Mouse (Mus musculus) cerebellum, postnatal 4 days (tissue): ENCODE results near the gene Slc39a11.
A peak's percentile ranks its signal among the peaks of the same experiment; 100 is the strongest.

Experiments
- DNase-seq, 2 experiments: peaks; one replicate each; pipeline ENCODE4 v3.0.0; 2022; ENCODE audit warnings: low spot score in 2 of 2, mixed read lengths in 1 of 2

The Slc39a11 gene

DNA sequence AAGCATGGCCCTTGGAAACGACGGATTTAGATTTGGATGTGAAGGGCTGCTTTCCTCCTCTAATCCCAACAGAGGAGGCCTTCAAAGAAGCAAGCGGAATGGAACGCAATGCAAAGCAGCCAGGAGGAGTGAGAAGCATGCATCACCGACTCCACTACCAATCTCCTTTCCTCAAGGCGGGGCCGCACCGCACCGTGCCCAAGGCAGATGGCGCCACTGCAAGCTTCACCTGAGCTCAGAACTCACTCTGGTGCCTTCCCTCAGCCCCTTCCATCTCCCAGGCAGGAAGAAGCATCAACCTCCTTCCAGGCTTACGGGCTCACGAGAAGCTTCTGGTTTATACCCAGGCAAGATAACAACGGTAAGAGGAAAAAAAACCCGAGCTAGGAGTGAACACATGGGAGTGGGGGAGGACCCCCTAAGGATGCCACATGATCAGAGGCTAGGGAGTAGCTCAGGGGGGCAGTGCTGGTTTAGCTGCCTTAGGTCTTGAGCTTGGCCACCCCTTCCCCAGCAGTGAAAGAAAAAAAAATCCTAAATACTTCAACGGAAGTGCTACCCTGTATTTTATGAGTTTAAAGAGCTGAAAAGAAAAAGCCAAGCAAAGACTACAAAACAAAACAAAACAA is 191.2 kb downstream of the Slc39a11 start:
- DNase-seq, result no peak

DNA sequence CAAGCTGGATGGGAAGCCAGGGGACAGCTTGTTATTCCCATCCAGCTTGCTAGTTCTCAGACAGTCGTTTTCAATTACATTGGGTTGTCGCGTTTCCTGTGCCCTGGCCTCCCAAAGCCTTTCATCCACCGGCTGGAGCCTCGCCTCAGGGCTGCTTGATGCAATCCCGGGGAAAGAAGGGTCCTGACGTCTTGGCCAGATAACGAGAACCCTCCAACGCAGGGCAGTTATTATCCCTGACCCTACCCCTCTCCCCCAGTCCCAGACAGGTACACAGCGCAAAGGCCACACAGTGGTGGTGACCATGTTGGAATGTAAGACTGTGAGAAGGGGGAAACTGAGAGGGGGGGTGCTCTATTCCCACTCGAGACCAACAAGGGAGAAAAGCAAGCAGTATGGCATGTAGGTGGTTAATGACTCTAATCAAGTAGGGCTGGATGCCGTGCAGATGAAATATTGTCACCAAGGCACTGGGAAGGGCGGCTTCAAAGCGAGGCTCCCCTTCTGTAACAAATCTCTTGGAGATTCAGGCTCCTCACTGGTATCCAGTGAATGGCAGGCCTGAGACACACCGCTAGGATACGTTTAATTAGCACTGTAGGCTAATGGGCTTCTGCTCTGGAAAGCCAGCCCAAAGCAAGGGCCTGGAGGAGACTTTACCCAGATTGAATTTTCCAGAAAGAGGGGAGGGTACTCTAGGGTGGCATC is 196.9 kb downstream of the Slc39a11 start:
- peak in 1 of 2 experiments; percentile 40 for DNase-seq

DNA sequence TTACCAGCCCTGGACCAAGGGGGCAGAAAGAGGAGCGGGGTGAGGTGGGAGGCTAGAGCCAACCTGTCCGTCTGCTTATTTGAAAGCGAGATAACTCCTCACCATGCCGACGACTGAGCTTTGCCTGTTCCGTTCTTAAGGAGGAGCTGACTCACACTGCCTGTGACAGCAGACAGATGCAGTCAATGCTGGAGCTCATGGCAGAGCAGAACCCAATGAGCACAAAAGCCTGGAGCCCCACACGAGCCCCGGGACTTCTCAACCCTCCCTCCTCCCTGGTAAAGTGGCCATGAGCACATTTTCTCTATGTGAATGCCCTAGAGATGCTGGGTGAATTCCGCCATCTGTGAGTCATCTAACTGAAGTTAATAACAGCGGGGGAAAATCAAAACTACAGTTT is 198.6 kb downstream of the Slc39a11 start:
- DNase-seq, result no peak

DNA sequence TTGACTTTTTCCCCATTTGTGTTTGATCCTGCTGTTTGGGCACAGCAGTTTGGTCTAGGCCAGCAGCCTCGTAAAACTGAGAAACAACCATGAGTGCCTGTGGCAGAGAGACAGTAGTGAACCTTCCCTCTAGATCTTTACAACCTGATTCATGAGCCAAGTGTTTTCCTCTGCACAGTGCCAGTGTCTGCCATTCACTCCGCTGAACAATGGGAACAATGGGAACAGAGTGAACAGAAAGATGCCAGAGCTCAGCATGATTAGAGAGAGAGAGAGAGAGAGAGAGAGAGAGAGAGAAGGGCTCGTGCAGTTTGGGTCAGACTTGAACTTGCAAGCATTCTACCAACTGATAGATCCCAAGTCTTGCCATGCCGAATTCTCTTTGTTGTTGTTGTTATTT is 199.2 kb downstream of the Slc39a11 start:
- no peak for DNase-seq

DNA sequence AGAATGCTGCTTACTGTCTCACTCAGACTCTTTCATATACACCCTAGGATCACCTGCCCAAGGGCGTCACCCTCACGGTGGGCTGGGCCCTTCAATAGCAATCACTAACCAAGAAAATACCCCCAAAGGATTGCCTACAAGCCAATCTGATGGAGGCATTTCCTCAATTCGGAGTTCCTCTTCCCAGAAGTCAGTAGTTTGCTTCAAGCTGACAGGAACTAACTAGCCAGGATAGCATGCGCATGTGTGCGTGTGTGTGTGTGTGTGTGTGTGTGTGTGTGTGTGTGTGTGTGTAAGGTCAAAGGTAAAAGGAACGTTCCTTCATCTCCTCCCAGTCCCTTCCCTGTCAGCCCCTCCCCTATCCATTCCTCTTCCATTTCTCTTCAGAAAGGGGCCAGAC is 199.9 kb downstream of the Slc39a11 start:
- no peak for DNase-seq

DNA sequence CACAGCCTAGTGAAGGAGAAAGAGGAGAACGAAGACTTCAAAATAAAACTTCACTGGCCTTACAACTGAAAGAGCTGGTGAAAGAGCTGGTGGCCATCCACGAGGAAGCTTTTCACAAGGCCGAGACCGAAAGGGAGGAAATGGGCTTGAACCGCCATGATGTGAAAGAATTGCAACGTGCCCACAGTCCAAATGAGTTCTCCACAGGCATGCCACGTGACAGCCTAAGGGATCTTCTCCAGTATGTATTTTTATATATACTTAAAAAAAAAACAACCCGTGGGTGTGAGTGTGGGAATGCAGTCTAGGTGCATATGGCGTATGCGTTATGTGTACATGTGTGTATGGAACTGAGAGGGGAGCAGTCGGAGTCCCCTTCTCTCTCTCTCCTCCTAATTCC is 207.8 kb downstream of the Slc39a11 start:
- no peak for DNase-seq

DNA sequence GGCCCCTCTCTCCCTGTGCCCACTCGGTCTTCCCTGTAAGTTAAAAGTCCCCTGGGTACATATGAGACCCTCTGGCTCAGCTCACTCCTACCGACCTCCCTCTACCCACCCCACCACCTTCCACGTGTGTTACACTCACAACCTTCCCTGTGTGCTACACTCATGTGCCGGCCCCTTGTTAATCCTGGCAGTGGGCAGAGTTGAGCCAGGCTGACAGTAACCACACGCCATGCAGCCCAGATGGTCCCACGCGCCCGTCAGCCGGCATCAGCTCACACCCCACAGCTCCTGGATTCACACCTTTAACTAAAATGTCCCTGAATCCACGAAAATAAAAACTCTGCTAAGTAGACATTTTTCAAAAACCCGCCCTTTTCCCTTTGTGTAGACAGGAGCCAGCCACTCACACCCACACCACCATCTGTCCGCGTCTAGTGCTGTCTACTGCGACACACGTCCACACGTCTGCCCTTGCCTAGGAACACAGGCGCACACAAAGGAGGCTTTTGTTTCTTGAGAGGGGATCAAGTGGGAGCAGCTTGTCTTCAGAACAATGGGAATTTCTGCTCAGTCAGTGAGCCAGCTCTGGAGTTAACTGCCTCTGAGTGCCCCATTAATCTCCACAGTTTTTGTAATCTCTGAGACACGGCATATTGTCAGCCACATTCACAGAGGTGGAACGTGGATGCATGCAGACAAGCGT is 210.4 kb downstream of the Slc39a11 start:
- DNase-seq, result peak in 1 of 2 experiments; percentile 37

DNA sequence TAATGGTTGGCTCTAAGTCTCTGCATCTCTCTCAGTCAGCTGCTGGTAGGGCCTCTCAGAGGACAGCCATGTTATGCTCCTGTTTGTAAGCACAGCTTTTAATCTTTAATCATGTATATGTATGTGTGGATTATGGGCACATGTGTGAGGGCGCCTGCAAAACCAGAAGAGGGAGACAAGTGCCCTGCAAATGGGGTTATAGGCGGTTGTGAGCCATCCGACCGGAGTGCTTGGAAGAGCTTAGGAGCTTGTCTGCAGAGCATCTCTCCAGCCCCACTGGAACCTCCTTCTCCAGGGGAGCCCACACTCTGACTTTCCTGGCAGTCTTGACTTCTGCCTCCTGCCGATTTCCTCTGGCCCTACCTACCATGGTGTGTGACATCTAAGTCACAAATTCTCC is 211.0 kb downstream of the Slc39a11 start:
- no peak for DNase-seq

DNA sequence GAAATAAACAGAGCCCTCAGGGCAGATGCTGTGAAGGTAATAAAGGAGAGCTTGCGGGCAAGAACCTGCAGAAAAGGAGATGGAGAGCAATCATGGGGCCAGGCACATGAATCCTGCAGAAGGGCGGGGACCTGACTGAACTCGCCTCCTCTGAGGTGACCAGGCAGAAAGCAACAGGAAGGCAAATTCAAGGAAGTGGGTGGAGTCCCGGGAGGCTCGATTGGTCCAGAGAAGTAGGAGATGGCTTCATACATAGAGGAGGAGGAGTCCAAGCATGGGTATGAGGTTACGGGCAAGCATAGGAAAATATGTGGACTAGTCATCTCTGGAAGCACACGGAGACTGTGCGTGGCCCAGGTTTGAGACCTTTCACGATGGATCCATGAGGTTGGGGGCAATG is 212.5 kb downstream of the Slc39a11 start:
- DNase-seq, result no peak

DNA sequence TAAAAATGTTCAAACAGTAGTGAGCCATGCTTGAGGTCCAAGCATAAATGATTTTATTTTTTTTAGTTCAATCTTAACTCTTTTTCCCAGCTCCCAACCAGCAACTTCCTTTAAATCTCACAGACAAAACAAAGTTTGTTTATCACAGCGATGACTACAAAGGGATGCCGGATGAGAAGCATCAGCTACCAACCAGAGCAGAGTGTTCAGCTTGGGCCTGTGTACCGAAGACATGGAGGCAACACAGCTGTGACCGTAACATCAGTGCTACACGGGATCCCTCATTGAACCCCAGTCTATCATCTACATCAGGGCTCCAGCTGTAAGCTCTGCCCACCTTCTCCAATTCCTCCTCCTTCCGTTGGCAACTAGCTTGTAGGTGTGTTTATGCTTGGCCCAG is 213.6 kb downstream of the Slc39a11 start:
- DNase-seq, result no peak

DNA sequence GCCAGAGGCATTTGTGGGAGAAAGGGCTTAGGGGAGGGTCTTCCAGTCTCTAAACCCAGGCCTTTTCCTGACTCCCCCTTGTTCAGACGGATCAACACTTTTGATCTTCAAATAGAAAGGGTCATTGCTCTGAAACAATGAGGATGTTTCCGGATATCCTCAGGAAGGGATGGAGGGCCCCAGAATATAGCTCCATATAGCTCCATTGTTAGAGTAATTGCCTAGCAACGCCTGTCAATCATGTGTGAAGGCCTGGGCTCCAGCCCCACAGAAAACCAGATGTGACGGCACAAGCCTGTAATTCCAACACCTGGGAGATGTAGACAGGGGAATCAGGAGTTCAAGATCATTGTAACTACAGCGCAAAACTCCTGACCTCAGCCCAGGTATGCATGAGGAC is 214.2 kb downstream of the Slc39a11 start:
- no peak for DNase-seq

DNA sequence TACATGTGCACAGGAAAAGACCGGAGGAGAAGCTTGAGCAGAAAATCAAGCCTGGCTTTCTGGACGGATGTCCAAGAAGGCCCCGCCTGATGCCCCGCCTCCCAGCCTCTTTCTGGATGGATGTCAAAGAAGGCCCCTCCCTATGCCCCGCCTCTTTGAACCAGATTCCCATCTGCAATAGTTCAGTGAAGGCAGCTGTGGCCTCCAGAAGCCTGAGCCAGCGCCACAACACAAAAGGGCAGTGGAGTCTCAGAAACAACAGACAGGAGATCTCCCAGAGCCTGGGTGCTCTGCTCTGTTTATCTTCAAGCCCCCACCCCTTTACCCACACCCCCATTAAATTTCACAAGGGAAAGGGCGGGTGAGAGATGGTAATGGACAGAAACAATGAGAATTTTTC is 218.7 kb downstream of the Slc39a11 start:
- no peak for DNase-seq

DNA sequence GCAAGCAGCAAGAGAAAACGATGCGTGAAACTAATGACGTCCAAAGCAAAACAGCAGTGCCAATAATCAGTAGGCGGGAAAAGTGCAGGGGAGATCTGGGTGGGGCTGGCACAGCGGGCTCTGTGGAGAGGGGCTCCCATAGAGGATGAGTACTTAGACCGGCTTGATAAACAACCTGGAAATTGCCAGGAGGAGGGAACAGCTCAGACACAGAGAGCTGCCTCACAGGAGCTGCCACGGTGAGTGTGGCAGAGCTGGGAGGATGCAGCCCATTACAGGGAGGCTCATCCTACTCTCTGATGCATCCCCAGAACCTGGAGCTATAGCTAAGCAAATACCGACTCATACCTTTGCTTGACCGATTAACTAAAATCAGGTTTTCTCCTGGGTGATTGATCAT is 224.0 kb downstream of the Slc39a11 start:
- no peak for DNase-seq

DNA sequence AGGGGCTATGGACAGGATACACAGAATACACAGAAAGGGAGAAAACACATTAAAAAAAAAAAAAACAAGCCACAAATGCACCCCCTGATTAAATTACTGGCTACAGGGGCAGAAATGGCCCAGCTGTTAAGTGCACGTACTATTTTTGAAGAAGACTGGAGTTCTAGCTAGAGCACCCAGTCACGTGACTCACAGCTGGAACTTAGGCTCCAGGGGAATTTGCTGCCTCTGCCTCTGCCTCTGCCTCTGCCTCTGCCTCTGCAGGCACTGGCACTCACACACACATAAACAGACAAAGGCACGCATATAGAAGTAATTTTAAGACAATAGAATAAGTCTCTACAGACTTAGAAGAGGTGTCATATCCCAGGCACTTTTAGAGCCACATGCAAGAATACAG is 224.4 kb downstream of the Slc39a11 start:
- DNase-seq, result no peak

DNA sequence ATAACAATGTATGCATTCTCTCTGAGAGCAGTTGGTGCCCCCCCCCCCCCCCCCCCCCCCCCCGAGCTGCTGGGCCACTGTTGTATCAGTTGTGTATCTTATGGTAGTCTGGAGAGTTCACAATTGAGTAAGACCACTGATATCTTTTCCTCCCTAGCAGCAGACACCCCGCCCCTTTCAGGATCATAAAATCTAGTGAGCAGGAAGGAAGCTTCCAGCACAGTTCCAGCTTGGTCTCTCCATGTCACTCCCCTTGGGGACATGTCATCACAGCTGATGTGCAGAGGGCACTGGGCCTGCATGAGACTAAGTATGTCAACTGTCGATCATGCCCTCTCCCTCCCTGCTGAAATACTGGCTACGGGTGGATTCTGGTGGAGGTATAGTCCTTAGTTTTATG is 225.1 kb downstream of the Slc39a11 start:
- no peak for DNase-seq

DNA sequence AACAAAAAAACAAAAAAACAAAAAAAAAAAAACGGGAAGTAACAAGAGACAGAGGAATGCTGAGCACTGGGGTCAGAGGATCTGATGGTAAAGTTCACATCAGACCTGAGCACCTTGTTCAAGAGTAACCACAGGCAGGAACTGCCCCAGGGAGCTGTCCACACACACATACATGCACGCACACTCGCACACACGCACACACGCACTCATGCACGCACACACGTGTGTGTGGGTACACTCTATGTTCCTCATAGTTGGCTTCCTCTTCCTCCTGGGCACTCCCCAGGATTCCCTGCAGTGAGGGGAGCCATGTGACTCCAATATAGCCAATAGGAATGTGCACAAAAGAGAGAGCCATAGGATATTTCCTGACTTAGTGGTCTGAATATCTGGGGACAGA is 227.3 kb downstream of the Slc39a11 start:
- no peak for DNase-seq

DNA sequence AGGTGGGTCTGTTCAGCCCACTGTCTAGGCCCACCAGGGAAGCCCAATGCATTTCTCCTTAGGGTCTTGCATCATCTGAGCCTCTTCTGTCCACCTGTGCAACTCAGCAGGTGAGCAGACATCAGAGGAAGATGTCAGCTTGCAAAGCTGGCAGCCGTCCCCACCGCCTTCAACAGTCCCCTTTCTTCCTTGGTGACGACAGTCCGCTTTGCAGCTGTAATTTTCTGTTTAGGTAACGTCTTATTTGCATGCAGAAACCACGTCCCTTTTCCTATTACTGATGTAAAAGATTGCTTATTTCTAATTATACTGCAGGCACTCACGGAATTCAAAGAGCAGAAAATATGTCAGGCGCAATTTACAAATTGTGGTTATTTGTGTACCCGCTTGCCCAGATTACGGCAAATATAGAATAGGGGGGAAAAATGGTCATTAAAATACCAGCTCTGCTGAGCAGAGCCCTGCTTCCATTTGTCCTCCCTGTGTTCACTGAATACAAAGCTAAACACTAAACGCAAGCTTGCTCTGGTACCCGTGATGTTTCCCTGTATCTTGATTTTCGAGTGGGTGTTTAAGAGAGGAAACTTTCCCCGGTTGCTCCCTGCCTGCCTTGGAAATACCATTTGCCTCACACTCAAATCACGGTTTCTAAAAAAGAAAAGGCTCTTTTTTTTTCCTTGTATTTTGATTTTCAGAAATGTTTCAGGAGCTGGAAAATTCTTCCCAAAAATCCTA is 230.8 kb downstream of the Slc39a11 start:
- DNase-seq, result no peak

DNA sequence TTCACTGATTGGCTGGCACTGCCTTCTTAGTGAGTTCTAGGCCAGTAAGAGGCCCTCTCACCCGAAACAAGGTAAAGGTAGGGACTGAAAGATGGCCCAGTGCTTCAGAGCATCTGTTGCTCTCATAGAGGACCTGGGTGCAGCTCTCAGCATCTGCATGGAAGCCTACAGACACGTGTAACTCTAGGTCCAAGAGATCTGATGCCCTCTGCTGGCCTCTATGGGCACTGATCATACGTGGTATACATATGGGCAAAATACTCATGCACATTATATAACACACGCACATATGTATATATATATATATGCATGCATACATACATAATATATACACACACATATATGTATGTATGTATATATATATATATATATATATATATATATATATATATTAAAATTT is 231.9 kb downstream of the Slc39a11 start:
- DNase-seq, result no peak

DNA sequence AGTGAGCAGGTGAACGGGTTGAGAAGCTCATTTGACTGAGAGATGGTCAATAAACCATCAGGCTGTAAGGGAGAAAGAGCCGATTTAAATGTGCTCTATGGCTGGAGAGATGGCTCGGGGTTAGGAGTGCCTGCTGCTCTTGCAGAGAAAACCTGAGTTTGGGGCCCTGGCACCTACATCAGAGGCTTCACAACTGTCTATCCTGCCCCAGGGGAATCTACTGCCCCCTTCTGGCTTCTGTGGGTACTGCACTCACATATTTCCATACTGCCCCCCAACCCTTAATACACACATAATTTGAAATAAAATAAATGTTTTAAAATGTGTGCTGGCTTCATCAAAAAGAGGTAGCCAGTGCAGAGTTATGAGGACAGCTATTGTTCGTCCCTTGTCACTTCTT is 237.3 kb downstream of the Slc39a11 start:
- no peak for DNase-seq

DNA sequence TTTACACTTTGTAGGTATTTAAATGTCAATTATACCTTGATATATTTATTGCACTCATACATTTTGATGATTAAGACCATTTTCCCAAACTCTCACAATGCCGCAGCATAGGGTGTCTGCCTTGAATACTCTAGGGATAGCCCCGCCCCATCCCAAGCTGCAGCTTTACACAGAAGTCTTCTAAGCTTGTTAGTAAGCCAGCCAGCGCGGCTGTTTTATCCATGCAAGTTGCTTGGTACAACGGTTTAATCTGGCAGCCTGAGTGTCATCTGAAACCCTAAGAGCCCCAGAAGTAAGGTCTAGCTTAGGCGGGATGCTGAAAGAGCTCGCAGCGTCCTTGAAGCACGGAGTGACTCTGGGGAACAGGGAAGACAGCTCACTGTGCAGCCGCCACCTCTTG is 238.1 kb downstream of the Slc39a11 start:
- no peak for DNase-seq

DNA sequence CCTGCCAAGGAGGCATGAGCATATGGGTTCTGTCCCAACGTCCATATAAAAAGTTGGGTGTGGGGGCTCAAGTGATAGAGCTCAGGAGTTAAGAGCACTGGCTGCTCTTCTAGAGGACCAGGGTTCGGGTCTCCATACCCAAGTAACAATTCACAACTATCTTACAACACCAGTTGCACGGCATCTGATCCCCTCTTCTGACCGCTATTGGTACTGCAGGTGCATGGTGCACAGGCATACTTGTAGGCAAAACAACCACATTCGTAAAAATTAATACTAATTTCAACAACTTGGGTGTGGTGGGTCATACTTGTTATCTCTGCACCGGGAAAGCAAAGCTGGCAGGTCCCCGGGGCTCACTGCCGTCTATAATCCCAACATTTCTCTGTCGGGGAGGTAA is 240.8 kb downstream of the Slc39a11 start:
- no peak for DNase-seq

DNA sequence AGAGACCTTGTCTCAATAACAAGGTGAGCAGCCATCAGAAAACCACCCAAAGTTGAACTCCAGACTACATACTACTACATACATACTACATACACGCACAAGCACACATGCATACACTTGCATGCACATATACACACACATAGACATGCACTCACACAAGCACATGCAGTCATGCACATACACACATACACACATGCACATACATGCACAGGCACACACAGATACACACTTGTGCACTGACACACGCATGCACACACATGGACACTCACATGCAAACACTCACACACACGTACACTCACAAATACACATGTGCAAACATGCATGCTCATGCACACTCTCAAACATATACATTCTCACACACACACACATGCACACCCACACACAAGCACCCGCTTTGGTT is 242.4 kb downstream of the Slc39a11 start:
- DNase-seq, result no peak

DNA sequence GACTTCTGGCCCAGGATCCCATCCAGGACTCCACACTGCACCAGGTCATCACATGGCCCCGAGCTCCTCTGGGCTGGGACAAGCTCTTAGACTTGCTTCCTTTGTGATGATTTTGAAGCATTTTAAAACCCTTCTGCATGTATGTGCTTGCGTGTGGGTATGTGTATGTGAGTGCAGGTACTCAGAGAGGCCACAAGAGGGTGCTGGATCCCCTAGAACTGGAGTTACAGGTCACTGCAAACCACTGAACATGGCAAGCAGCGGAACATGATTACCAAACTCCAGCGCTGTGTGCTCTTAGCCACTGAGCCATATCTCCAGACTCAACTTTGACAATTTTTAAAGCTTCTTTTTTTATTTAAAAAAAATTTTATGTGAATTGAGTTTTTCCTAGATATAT is 249.0 kb downstream of the Slc39a11 start:
- no peak for DNase-seq
